Mouse (Mus musculus): ENCODE results near the gene Slc6a11.

DNA sequence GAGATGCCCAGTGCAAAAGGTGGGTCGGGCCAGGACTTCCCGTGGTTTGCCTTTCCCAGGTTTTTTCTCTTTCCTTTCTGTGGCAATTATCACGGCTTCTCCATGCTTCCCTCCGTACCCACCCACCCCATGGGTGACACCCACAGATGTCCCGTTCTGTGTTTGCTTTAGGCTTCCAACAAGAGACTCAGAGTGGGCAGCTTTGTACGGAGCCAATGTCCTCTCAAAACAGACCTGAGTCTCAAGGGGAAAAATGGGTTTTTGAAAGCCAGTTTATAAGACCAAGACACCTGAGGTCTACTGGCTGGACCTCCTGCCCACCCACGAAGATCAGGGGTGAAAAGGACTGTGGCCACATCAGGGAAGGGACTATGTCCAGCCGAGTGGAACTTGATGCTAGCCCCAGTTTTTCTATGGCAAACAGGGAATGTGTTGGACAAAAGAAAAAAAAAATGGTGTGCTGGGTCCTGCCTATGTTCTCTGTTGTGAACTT is 152.3 kb downstream of the Slc6a11 start:
- TF ChIP-seq CTCF (IDR thresholded peaks at IDR 0.05; ENCODE audit: low read depth) (no peak), EP300 (IDR thresholded peaks at IDR 0.05; ENCODE audit: low read depth) (no peak)
